Mouse (Mus musculus): ENCODE data around the gene Opa3. TPM values are rescaled to one million over a fixed set of nuclear protein-coding genes. Genes with fewer than 3 reads are reported as not detected.

Gene Opa3
- polyA plus RNA-seq, 1 experiment from 2014 or later = 38.0 TPM

DNA sequence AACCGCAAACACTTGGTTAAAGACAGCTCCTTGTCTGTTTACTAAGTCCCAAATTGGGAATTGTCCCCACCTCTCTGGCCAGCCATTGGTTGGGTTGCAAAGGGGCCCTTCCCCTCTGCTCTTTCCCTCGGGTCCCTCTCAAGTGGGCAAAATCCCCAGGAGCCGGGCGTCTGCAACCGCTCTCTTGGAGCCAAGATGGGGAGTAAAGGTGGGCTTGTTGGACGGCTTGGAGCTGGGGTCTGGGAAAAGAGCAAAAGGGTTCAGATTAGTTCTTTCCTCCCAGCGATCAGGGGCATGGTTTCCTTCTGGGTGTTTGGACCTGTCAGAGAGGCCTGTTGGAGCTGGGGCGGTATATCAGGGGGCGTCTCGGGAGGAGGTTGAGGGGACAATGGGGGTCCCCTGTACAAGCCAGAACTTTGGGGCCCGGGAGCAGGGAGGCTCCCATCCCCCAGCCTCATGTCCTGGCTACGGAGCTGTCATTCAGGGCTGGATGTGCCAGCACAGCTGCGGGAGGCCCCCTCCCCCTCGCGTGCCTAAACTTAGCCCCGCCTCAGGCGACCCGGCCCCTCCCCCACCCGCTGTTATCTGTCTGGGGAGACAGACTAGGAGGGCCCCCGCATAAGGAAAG, 62.9 kb downstream of the Opa3 start:
- TF ChIP-seq CTCF (IDR thresholded peaks at IDR 0.05; ENCODE audit: low read depth) = no peak
- peak overlapping the region; percentile 10; the same call in 1 of the 2 replicates for H3K27ac ChIP-seq (ENCODE audit: low read depth)
- DNase-seq (peak; percentile 69), ATAC-seq (ENCODE audit: insufficient read depth) (peak; percentile 39)
- WGBS = under 1% methylated on average over 19 of the region's 20 CpGs
- H3K9ac ChIP-seq = peak overlapping the region; percentile 41
- no peaks in the 10 kb centered on the region for H3K9me3 ChIP-seq (ENCODE audit: low read depth, low read length)
- H3K4me1 ChIP-seq (ENCODE audit: insufficient read depth) = 0 out of 2 replicates have a peak, but pooled peaks cover 5% of the 10 kb centered on the region
- no peaks in the 10 kb centered on the region for H3K27me3 ChIP-seq (ENCODE audit: insufficient read depth, low read length)
- H3K4me3 ChIP-seq (ENCODE audit: low read depth, low read length) = peak overlapping the region; percentile 38
- H3K4me2 ChIP-seq = peak overlapping the region; percentile 61
- H3K36me3 ChIP-seq (ENCODE audit: insufficient read depth) = no peaks in the 10 kb centered on the region

DNA sequence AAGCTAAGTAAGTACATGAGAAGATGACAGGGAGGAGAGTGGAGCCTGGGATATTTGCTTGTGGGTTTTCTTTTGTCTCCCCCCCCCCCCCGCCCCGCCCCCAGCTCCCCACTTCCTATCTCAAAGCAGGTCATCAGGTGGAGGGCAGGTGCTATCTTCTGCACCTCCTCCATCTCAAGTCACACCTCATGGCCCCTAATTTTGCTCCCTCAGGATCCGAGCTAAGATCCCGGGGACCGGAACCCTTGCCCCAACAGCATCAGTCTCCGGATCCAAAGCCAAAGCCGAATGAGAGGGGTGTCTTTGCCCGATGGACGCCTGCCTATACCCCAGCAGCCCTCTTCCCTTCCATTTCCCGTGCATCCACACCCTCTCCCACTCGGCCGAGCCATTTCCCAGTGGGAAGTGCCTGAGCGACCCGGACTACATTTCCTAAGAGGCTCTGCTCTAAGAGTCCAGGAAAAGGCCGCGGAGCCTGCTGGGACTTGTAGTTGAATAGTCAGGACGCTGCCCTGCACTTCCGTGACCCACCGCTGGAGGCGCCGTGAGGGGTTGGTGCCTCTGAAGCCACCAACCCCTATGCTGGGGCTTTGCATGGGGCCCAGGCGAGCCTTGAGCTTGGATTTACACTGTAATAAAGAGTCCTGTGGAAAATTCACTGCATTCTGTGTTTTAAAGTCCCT, 67.5 kb downstream of the Opa3 start:
- peak overlapping the region; percentile 40; the same call in 1 of the 2 replicates for H3K9ac ChIP-seq

DNA sequence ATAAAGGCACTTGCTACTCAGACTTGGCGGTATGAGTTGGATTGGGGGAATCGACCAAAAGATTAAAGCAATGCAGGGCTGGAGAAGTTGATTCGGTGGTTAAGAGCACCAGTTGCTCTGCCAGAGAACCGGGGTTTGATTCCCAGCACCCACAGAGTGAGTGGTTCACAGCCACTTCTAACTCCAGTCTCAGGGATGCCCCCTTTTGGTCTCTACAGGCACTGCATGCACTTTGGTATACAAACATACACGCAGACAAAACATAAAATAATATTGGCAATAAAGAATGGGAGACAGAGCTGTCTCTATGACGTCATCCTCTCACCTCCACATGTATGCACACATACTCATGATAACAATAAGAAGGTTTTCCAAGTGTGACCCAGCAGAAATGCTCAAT, 68.9 kb downstream of the Opa3 start:
- no peak overlapping the region for H3K4me3 ChIP-seq (ENCODE audit: low read depth, low read length)

More for the DNA sequence above, 67.5 kb downstream of the Opa3 start:
- no peaks in the 10 kb centered on the region for H3K36me3 ChIP-seq (ENCODE audit: insufficient read depth)
- ATAC-seq (ENCODE audit: insufficient read depth) = peak; percentile 79
- peak overlapping the region; percentile 32 for H3K4me3 ChIP-seq (ENCODE audit: low read depth, low read length)
- peak; percentile 97 for TF ChIP-seq CTCF (IDR thresholded peaks at IDR 0.05; ENCODE audit: low read depth)
- H3K9me3 ChIP-seq (ENCODE audit: low read depth, low read length) = no peaks in the 10 kb centered on the region; the same call in 1 of the 2 replicates
- H3K27ac ChIP-seq (ENCODE audit: low read depth) = no peak overlapping the region
- 0 out of 2 replicates have a peak, but pooled peaks cover 5% of the 10 kb centered on the region for H3K4me1 ChIP-seq (ENCODE audit: insufficient read depth)
- H3K27me3 ChIP-seq (ENCODE audit: insufficient read depth, low read length) = no peaks in the 10 kb centered on the region
- peak; percentile 98 for DNase-seq
- H3K4me2 ChIP-seq = peak overlapping the region; percentile 65
- WGBS = 13% methylated on average over 22 of the region's 22 CpGs

DNA sequence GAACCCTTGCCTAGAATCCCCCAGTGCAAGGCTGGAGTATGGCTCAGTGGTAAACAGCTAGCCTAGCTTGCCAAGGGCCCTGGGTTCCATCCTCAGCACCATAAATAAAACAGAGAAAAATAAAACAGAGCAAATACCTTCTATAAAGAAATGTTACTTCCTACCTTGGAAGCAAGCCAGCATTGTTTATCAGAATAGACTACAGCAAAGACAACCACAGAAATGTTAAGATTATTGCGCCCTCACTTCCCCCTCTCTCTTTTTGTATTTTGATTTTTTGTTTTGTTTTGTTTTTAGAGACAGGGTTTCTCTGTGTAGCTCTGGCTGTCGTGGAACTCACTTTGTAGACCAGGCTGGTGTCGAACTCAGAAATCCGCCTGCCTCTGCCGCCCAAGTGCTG, 69.7 kb downstream of the Opa3 start:
- no peak overlapping the region for H3K4me3 ChIP-seq (ENCODE audit: low read depth, low read length)
- no peak overlapping the region for H3K4me2 ChIP-seq
- no peak for DNase-seq
- TF ChIP-seq CTCF (IDR thresholded peaks at IDR 0.05; ENCODE audit: low read depth) = no peak
- H3K4me1 ChIP-seq (ENCODE audit: insufficient read depth) = no peaks in the 10 kb centered on the region
- no peaks in the 10 kb centered on the region for H3K36me3 ChIP-seq (ENCODE audit: insufficient read depth)
- H3K9me3 ChIP-seq (ENCODE audit: low read depth, low read length) = no peaks in the 10 kb centered on the region; the same call in 1 of the 2 replicates
- no peak overlapping the region for H3K27ac ChIP-seq (ENCODE audit: low read depth)
- 89% methylated on average over 5 of the region's 5 CpGs for WGBS
- peaks cover 11% of the 10 kb centered on the region for H3K27me3 ChIP-seq (ENCODE audit: insufficient read depth, low read length)
- ATAC-seq (ENCODE audit: insufficient read depth) = no peak
- H3K9ac ChIP-seq = no peak overlapping the region

More for the DNA sequence above, 68.9 kb downstream of the Opa3 start:
- peak; percentile 18 for TF ChIP-seq CTCF (IDR thresholded peaks at IDR 0.05; ENCODE audit: low read depth)
- ATAC-seq (ENCODE audit: insufficient read depth) (no peak), DNase-seq (no peak)
- WGBS = 87% methylated on average over 6 of the region's 6 CpGs
- Histone ChIP-seq H3K27ac (ENCODE audit: low read depth) (no peak overlapping the region), H3K4me1 (ENCODE audit: insufficient read depth) (no peaks in the 10 kb centered on the region), H3K36me3 (ENCODE audit: insufficient read depth) (no peaks in the 10 kb centered on the region), H3K9me3 (ENCODE audit: low read depth, low read length) (no peaks in the 10 kb centered on the region; the same call in 1 of the 2 replicates), H3K4me2 (no peak overlapping the region), H3K9ac (no peak overlapping the region), H3K27me3 (ENCODE audit: insufficient read depth, low read length) (peaks cover 3% of the 10 kb centered on the region)

DNA sequence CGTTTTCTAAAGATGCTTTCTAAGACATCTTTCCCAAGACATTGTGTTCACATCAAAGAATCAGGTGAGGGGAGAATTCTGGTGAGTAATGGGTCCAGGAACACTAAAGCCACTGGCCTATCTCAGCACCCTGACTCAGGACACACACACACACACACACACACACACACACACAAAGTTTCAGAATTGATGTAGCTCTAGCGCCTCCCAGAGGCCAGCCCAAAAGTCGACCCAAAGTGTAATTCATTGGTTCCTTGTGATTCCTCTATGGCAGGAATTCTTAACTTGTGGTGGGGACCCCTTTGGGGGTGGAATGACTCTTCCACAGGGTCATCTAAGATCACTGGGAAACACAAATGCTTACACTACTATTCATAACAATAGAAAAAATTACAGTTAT, 71.1 kb downstream of the Opa3 start:
- WGBS = 17% methylated on average over 3 of the region's 3 CpGs
- Histone ChIP-seq H3K4me1 (ENCODE audit: insufficient read depth) (no peaks in the 10 kb centered on the region), H3K4me2 (no peak overlapping the region), H3K9me3 (ENCODE audit: low read depth, low read length) (no peaks in the 10 kb centered on the region; the same call in 1 of the 2 replicates), H3K27ac (ENCODE audit: low read depth) (no peak overlapping the region), H3K27me3 (ENCODE audit: insufficient read depth, low read length) (peaks cover 25% of the 10 kb centered on the region), H3K36me3 (ENCODE audit: insufficient read depth) (no peaks in the 10 kb centered on the region), H3K9ac (no peak overlapping the region), H3K4me3 (ENCODE audit: low read depth, low read length) (no peak overlapping the region)
- peak; percentile 74 for DNase-seq
- TF ChIP-seq CTCF (IDR thresholded peaks at IDR 0.05; ENCODE audit: low read depth) = peak; percentile 73
- no peak for ATAC-seq (ENCODE audit: insufficient read depth)

DNA sequence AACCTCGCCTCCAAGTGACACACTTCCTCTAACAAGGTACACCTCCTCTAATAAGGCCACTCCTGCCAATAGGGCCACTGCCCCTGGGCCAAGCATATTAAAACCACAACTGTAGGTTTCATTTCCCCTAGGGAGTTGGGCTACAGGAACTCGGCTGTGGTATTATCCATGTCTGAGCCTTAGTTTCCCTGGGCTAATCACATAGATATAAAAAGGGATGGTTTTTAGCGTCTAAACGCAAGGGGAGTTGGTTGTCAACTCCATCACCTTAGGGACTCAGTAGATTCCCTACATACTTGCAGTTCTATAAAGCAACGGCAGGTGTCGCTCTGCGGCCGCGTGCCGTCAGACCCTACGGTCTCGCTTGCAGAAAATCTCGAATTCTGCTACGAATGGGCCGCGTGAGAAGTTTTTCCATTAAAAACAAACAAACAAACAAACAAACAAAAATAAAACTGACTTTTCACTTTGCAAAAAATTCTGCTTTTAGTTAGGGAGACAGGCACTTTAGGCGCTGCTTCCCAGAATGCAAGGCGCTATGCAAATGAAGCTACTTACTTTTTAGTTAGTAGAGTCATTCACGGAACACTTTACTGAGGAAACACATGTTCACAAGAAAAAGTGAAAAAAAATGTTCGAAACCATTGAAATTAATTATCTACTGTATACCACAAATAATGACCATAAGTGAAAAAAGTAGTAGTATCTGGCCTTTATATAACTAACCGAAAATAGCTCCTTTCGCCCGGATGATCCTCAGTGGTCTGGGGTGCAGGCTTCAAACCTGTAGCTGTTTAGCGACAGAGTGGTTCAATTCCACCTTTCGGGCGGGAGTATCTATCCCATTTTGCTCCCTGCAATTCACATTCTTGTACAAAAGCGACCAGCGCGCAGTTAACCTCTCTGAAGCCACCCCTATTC, 72.6 kb downstream of the Opa3 start:
- DNase-seq (peak; percentile 94), ATAC-seq (ENCODE audit: insufficient read depth) (peak; percentile 88)
- H3K4me3 ChIP-seq (ENCODE audit: low read depth, low read length) = peak overlapping the region; percentile 39
- H3K9ac ChIP-seq = peak overlapping the region; percentile 7; the same call in 1 of the 2 replicates
- H3K4me2 ChIP-seq = peak overlapping the region; percentile 54
- peaks cover 41% of the 10 kb centered on the region for H3K27me3 ChIP-seq (ENCODE audit: insufficient read depth, low read length)
- no peaks in the 10 kb centered on the region; the same call in 1 of the 2 replicates for H3K9me3 ChIP-seq (ENCODE audit: low read depth, low read length)
- H3K27ac ChIP-seq (ENCODE audit: low read depth) = no peak overlapping the region
- peak; percentile 96 for TF ChIP-seq CTCF (IDR thresholded peaks at IDR 0.05; ENCODE audit: low read depth)
- H3K4me1 ChIP-seq (ENCODE audit: insufficient read depth) = no peaks in the 10 kb centered on the region
- under 1% methylated on average over 29 of the region's 29 CpGs for WGBS
- H3K36me3 ChIP-seq (ENCODE audit: insufficient read depth) = no peaks in the 10 kb centered on the region
